10 mouse cellular contexts compared by ENCODE assay signal in the genomic region with DNA sequence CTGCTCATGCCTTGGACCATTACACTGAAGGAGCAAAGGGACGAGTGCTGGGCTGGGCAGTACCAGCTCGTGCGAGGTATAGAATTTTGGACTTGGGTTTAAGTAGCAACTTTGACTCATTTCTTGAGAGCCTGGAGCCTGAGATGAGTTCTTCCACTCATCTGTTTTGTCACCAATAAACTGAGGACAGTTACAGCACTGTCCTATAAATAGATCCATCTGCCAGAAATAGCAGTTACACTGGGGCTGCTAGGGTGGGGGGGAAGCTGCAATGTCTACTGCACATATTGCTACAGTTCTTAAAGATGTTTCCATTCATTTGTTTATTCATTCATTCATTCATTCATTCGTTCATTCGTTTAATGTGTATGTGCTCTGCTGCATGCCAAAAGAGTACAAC.
"Had no signal": no experiment of that assay in that cellular context is flagged by ENCODE, and none has a peak within 500 bp of the region (broad histone marks: within the 10 kb centered on the region; RNA-seq: fewer than 3 reads in every experiment).

No protein-coding gene starts in this region.

- H3K4me2 ChIP-seq: limb, embryonic 13.5 days; liver, embryonic 11.5 days; liver, embryonic 15.5 days; midbrain, embryonic 13.5 days; neural tube, embryonic 12.5 days had no signal

- H3K9ac ChIP-seq: limb, embryonic 13.5 days; liver, embryonic 15.5 days; midbrain, embryonic 13.5 days; neural tube, embryonic 12.5 days had no signal

- ATAC-seq: midbrain, embryonic 13.5 days had no signal

- H3K4me1 ChIP-seq: liver, embryonic 15.5 days; neural tube, embryonic 12.5 days had no signal

- H3K4me3 ChIP-seq: layer of hippocampus, adult 2 months; limb, embryonic 13.5 days; liver, embryonic 15.5 days; midbrain, embryonic 13.5 days; neural tube, embryonic 12.5 days had no signal

- H3K27me3 ChIP-seq: limb, embryonic 13.5 days; liver, embryonic 15.5 days; midbrain, embryonic 13.5 days; neural tube, embryonic 12.5 days had no signal

- H3K27ac ChIP-seq: layer of hippocampus, adult 2 months; limb, embryonic 13.5 days; liver, embryonic 15.5 days; midbrain, embryonic 13.5 days; neural tube, embryonic 12.5 days; stomach, postnatal 0 days had no signal

- H3K36me3 ChIP-seq: limb, embryonic 13.5 days; liver, embryonic 15.5 days; midbrain, embryonic 13.5 days; neural tube, embryonic 12.5 days had no signal

- DNase-seq: kidney, postnatal 10 days; lung, adult 2 months; thymus, postnatal 4 days had no signal

- H3K9me3 ChIP-seq: limb, embryonic 13.5 days; liver, embryonic 15.5 days; midbrain, embryonic 13.5 days; neural tube, embryonic 12.5 days had no signal
